Mouse (Mus musculus): ENCODE results near the gene Eif2ak2.
A peak's percentile ranks its signal among the peaks of the same experiment; 100 is the strongest.

Gene Eif2ak2

GRCm38 (mm10) chr17:78882401-78883112 lies at the start of gene Eif2ak2:
TSS of gene Eif2ak2 (minus strand) at chr17:78882573.
- DNase-seq (ENCODE audit: low read depth) = peak; percentile 96

- DNase-seq (ENCODE audit: low read depth) = no peak
These were observed 35.3 kb upstream of the Eif2ak2 start for GRCm38 (mm10) chr17:78917696-78918095.

DNA sequence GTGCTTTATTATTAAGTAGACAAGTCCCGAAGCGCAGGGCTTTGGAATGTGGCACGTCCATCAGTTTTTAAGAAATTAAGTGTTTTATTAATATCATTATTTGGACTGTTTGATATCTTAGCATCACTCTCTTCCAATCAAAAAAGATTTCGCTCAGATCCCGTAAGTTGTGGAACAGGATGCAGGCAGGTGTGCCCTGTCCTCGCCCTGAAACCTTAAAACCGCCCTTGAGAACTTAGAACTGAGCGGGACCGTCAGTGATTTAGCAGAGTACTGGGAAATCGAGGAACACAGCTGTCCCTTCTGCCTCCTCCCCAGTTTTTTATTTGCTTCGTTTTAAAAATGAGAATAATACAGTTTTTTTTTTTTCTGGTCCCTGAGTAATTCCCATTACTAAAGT lies 34.5 kb upstream of the Eif2ak2 start:
- DNase-seq (ENCODE audit: low read depth) = no peak

DNA sequence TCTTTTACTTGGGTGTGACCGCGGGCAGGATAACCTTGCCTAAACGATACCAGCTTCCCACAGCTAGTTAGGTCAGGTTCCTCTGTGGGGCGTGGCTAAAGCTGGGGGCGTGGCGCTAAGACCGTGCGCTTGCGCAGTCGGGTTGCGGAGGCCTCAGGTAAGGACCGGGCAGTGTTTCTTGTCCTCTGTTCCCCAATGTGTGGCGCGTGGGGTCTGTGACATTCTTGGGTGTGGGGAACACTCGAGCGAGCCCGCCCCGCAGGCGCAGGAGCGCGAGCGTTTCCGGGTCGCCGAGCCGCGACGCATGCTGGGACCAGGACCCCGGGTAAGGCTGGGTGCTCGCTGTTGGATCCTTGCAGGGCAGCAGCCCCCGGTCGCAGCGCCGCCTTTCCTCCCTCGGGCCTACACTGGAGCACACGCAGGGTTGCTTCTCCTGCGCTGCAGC lies 34.0 kb upstream of the Eif2ak2 start, which contains the start of gene Cebpzos:
Gene Cebpzos, plus strand, starts transcription at position 132 of the 445 bp plus-strand sequence.
- DNase-seq (ENCODE audit: low read depth) = peak; percentile 89

DNA sequence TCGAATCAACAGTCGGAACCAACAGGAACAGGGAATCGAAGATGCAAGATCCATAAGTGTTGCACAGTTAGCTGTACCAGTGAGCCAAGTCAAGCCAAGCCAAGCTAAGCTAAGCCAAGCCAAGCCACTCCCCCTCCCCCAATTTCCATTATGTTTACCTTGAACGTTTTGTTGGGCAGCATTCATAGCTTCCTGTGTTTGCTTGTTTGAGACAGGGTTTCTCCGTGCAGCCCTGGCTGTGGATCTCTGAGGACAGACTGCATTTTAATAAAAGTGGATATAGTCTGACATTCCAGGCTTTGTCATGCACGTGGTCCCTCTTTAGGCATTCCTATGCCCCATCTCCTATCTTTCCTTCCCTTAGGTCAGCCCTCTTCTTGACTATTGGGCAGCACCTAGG lies 33.4 kb upstream of the Eif2ak2 start:
- peak; percentile 57 for DNase-seq (ENCODE audit: low read depth)

DNA sequence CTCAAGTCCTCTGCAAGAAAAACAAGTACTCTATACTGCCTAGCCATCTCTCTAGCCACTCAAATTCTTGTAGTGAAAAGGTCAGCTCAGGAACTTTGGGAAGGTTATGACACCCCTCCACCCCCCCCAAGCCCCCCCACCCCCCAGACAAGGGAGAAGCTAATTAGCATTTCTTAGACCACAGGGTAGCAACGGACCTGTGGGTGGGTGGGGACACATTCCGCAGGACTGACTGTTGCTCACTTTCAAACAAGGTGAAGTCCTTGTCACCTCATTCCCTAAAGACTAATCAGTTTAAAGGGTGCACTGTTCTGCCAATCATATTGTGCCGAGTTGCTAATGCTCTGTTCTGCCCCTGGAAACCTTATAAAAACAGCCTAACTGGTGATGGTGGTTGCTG lies 31.5 kb upstream of the Eif2ak2 start:
- no peak for DNase-seq (ENCODE audit: low read depth)

DNA sequence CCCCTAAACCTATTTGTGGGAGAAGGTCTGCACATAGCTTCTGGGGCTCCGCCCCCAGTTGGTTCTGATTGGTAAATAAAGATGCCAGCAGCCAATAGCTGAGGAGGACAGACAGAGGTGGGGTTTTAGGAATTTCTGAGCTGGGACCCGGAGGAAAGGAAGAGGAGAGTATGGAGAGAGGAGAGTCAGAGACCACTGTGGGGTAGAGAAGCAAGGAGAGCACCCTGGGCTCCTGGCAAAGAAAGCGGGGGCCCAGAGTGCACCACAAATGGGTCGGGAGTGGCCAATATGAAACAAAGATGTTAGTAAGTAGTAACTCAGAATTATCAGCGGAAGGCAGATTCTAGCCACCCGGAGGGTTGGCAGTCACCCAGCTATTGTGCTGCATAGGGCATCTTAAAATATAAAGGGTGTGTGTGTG lies 30.5 kb upstream of the Eif2ak2 start:
- DNase-seq (ENCODE audit: low read depth) = no peak

- no peak for DNase-seq (ENCODE audit: low read depth)
These were observed 27.0 kb upstream of the Eif2ak2 start for GRCm38 (mm10) chr17:78909374-78909773.

GRCm38 (mm10) chr17:78906892-78907291 lies 24.5 kb upstream of the Eif2ak2 start, which contains the start of gene Sult6b1:
TSS of gene Sult6b1 (minus strand) at chr17:78906992.
- no peak for DNase-seq (ENCODE audit: low read depth)

DNA sequence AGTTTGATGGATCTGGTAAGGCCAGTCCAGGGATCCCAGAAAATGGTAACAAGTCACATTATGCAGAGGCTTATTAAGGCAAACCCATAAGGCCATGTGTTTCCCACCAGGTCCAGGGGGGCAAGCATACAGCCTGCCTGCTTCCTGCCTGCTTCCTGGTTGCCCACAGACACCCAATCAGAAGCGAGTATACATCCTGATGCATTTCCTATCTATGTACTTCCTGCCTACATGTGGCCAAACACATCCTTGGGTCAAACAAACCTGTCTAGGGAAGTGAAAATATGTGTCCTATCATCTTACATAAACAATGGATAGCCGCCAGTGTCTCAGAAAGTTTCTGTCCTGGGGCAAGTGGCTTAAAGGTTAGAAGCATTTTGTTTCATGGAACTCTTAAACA lies 20.8 kb upstream of the Eif2ak2 start:
- DNase-seq (ENCODE audit: low read depth) = no peak

DNA sequence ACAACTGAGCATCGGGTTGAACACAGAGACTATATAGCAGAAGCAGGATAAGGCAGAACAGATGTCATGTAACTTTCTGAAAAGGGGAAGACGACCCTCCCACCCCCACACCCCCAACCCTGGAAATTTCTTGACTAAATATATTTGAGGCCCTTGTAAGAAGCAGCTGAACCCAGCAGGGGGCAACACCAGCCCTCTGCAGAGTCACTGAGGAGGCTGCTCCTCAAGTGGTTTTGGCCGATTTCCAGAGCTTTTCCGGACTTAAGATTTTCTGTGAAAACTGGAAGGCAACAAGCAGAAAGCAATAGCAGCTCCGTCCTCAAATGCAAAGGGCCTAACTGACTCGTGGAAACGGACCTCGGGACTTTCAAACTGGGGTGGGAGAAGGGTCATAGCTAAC lies 13.0 kb upstream of the Eif2ak2 start:
- peak; percentile 95 for DNase-seq (ENCODE audit: low read depth)

DNA sequence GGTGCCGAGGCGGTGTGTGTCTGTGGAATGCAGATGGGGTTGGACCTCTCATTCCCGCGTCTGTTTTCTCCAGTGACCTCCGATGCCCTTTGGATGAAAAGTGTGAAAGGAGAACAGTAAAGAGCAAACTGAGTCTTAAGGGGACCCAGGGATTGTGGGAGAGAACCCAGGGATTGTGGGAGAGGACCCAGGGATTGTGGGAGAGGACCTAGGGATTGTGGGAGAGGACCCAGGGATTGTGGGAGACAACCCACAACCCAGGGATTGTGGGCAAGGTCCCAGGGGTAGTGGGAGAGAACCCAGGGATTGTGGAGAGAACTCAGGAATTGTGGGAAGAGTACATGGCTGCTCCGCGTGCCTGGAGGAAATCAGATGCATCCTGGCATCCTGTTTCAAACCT lies 12.6 kb upstream of the Eif2ak2 start:
- no peak for DNase-seq (ENCODE audit: low read depth)

GRCm38 (mm10) chr17:78891020-78891419 lies 8.6 kb upstream of the Eif2ak2 start:
- DNase-seq (ENCODE audit: low read depth) = no peak

- no peak for DNase-seq (ENCODE audit: low read depth)
These were observed 6.8 kb upstream of the Eif2ak2 start for GRCm38 (mm10) chr17:78889184-78889583.

DNA sequence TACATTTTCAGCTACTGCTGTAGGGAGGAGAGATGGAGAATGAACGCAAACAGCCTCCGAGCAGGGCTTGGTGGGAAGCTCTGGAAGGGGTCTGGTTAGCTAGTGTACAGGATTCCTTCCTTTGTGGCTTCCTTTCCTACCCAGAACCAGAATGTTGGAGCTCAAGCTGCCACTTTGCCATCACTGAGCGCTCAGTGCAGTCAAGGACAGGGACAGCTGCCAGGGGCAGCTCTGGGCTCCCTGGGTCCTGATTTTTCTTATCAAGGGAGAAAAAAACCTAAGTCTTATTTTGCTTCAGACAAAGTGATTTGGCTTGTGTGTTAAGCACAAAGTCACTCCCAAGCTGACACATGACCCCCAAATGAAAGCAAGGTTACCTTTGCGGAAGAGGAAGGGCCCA lies 6.2 kb upstream of the Eif2ak2 start:
- no peak for DNase-seq (ENCODE audit: low read depth)

DNA sequence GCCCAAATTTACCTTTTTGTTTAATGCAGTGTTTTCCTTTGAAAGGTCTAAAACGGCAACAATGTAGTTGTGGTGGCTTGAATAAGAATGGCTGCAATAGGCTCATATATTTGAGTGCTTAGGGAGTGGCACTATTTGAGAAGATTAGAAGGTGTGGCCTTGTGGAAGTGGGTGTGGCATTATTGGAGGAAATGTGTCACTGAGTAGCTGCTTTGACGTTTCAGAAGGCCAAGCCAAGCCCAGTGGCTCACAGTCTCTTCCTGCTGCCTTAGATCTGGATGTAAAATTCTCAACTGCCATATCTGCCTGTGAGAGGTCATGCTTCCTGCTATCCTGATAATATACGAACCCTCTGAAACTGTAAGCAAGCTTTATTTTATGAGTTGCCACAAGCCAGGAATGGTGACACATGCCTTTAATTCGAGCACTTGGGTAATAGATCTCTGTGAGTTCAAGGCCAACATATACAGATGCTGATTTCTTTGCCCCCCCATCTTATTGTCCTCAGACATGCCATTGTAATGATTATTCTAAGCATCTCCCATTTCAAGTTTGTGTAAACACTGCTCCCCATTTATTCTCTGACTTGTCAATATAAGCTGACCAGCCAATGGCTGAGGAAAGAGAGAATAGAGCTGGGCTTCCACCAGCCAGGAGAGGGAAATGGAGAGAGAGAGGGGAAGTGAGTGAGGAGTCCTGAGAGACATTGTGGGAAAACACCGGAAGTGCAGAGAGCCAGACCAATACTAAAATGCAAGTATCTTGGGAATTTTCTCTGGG lies 3.1 kb upstream of the Eif2ak2 start:
- DNase-seq (ENCODE audit: low read depth) = no peak

DNA sequence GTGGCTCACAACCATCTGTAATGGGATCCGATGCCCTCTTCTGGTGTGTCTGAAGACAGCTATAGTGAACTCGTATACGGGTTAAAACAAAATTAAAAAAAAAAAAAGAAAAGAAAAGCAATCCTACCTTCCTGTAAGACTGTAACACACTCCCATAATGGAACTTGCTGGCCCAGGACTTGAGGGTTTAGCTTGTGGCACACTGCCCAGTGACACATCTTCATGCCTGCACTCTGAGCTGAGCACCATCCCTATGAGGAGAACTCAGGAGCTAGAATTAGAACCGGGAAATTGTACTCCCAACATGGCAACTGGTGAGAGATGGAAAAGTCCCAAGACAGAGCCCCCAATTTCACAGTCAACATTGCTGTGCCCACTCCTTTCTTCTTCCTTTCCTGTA lies 918 bp upstream of the Eif2ak2 start:
- DNase-seq (ENCODE audit: low read depth) = peak; percentile 60

DNA sequence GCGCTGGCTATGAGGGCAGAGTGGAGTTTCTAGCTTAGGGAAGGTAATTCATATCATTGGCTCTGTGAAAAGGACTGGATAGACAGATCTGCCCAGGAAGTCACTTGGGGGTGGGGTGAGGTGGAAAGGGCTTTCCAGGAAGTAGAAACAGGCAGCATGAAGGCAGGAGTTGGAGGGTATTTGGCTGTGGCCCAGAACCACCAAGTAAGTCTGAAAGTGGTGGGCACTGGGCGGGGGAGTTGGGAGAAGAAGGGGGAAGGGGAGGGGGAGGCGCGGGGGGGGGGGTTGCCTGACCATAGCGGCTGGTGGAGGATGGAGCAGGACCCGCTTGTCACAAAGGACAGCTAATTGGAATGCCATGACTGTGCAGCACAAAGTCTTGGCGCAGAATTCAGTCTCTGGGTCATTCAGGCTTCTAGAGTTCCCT lies 482 bp downstream of the Eif2ak2 start:
- peak; percentile 35 for DNase-seq (ENCODE audit: low read depth)

DNA sequence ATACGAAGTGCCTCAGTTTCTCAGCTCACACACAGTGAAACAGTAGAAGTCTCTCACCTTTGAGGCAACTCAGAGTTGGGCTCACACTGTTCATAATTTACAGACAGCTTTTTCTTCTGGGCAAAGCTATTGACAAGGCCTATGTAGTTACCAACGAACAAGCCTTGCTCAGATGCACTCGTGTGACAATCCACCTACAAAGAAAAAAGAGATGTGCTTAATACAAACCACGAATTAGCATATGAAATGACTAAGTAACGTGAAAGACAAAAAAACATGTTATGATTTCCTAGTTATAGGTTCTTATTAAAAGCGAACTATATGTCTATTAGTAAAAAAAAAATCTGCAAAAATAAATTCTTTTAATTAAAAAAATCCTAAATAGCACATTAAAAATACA lies 8.5 kb downstream of the Eif2ak2 start:
- DNase-seq (ENCODE audit: low read depth) = no peak

- no peak for DNase-seq (ENCODE audit: low read depth)
These were observed 26.1 kb downstream of the Eif2ak2 start for GRCm38 (mm10) chr17:78856243-78856642.

- DNase-seq (ENCODE audit: low read depth) = no peak
These were observed 40.0 kb downstream of the Eif2ak2 start for GRCm38 (mm10) chr17:78842271-78842928.

DNA sequence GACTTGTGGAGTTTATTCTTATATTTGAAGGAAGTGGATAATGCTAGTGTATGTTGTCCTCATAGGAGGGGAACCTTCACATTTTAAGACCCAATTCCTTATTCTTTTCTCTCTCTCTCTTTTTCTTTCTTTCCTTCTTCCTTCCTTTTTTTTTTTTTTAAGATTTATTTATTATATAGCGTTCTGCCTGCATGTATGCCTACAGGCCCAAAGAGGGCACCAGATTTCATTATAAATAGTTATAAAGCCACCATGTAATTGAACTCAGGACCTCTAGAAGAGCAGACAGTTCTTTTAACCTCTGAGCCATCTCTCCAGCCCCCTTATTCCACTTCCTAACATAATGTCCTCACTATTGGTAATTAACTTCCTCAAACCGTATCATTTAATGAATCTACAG lies 46.3 kb downstream of the Eif2ak2 start:
- DNase-seq (ENCODE audit: low read depth) = peak; percentile 61
